Mouse (Mus musculus): Measurements from ENCODE around the gene Gpr176. TPM values are rescaled to one million over a fixed set of nuclear protein-coding genes. Genes with fewer than 3 reads are reported as not detected.

Gpr176 gene
- 10 to 100 TPM; 11.2 to 13.3 TPM for total RNA-seq (2021)

GRCm38 (mm10) chr2:118372901-118373571, at the start of gene Gpr176:
Gpr176 (minus strand) TSS chr2:118373419.
- peak; percentile 57 for DNase-seq
- intact Hi-C loops (cut with DNase I), result no loop called here

DNA sequence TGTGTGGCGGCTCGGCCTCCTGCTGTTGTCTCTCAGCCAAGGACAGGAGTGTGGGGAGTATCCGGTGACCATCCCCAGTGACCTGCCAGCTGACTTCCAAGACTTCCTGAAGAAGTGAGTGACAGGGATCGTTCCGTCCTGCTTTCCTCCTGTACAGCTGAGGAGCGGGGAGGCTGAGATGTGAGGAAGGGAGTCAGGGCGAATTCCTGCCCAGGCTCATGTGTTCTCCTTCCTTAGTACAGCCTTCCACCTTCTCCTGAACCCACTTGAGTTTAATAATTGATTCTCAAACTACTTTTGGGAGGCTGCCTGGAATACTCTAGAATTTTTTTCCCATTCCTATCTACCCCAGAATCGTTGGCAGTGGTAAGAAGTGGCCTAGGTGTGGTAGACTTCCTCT, 49.2 kb upstream of the Gpr176 start:
- intact Hi-C loops (cut with DNase I), result no loop called here
- DNase-seq, result no peak

DNA sequence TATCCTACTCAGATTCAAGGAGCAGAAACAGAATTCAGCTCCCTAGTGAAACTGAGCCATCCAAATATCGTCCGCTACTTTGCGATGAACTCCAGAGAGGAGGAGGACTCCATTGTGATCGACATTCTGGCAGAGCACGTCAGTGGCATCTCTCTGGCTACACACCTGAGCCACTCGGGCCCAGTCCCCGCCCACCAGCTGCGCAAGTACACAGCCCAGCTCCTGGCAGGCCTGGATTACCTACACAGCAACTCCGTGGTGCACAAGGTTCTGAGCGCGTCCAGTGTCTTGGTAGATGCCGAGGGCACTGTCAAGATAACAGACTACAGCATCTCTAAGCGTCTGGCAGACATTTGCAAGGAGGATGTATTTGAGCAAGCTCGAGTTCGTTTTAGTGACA, 48.7 kb upstream of the Gpr176 start:
- intact Hi-C loops (cut with DNase I), result no loop called here
- no peak for DNase-seq

GRCm38 (mm10) chr2:118418076-118418475, 44.9 kb upstream of the Gpr176 start:
- intact Hi-C loops (cut with DNase I), result no loop called here

DNA sequence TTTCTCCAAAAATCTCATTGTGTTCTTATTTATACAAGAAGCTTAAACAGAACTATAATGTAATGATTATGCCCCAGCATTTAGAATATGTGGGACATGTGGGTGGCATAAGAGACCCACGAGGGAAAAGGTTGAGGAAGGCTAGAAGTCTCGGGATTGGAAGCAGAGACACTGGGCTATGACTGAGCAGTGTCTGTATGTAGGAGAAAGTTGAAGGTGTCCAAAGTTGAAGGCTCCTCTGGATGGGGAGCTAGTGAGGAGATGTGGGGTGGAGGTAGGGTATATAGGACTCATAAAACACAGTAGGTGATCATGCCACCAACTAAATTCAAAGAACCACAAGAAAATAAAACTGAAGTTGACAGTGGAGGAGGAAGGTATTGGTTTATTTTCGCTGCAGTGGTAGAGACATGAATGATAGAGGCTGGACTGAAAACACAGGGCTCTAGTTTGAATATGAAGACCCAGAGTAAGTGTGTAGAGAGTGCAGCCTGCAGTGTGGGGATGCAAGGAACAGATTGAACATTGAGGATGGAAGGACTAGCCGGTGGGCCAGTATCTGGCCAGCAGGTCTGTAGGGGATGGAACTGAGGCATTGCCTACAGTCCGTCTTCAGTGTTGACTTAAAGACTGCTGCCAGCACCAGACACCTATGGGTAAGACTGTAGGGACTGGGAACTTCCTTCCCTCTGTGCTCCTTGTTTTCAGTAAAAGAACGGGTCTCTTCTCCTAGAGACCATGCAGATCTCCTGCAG, 42.6 kb upstream of the Gpr176 start:
- no peak for DNase-seq
- intact Hi-C loops (cut with DNase I), result no loop called here

More at GRCm38 (mm10) chr2:118418076-118418475, 44.9 kb upstream of the Gpr176 start:
- no peak for DNase-seq

- intact Hi-C loops (cut with DNase I), result no loop called here
- no peak for DNase-seq
Measured at GRCm38 (mm10) chr2:118412821-118413220, 39.6 kb upstream of the Gpr176 start.

GRCm38 (mm10) chr2:118408336-118408895, 35.2 kb upstream of the Gpr176 start:
- intact Hi-C loops (cut with DNase I), result no loop called here
- no peak for DNase-seq

DNA sequence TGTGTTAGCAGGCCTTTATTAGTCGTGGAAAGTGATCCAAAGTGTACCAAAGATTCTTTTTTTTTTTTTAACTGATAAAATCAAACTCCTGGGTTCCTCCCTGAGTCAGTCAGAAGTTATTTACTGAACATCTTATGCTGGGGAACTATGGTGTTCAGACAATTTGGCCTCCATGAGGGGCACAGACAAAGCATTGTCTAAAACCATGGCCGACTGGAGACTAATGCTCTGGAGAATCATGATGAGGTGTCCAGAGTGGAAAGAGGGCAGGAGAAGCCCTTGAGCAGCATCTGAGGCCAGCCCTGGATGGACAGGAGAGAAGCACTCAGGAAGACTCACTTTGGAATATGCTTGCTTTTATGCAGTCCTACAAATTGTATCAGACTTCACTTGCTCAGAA, 33.6 kb upstream of the Gpr176 start:
- no peak for DNase-seq
- intact Hi-C loops (cut with DNase I), result no loop called here

- intact Hi-C loops (cut with DNase I), result no loop called here
- no peak for DNase-seq
Measured at GRCm38 (mm10) chr2:118405568-118405967, 32.3 kb upstream of the Gpr176 start.

DNA sequence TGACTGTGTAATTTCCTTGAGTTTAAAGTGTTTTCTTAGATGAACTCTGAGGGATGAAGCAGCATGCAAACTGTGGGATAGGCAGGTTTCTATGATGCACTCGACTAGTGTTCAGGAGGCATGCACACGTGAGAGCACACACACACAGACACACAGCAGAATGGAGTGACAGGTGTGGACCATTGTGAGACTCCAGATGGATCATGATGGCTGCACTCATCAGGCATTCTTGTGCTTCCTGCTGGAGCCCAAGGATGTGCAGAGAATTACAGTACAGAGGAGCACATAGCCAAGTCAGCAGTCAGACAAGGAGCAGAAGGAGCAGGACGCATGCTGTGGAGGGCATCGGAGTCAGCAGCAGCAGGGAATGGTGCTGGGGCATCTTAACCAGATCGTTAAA, 31.1 kb upstream of the Gpr176 start:
- intact Hi-C loops (cut with DNase I), result no loop called here
- no peak for DNase-seq

GRCm38 (mm10) chr2:118401834-118402727, 28.9 kb upstream of the Gpr176 start:
- DNase-seq, result peak; percentile 12
- intact Hi-C loops (cut with DNase I), result no loop called here

DNA sequence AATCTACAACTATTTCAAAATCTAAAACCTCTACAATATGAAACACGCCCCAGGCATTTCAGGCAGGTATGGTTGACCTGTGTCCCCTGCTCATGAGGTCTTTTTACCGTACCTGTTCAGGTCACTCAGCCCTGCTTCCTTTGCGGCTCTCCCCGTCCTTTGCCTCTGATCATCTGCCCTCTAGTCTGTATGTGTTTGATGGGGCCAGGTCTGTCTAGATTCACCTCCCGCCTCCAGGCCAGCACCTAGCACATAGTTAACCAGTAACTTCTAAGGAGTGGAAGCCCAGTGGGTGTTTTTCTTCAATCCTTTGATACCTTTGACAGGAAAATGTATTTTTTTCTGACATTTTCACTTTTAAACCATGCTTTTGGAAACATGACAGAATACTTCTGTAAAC, 26.5 kb upstream of the Gpr176 start:
- no peak for DNase-seq
- intact Hi-C loops (cut with DNase I), result no loop called here

GRCm38 (mm10) chr2:118391201-118391600, 18.0 kb upstream of the Gpr176 start:
- intact Hi-C loops (cut with DNase I), result no loop called here
- no peak for DNase-seq

- intact Hi-C loops (cut with DNase I), result no loop called here
- no peak for DNase-seq
Measured at GRCm38 (mm10) chr2:118390072-118390471, 16.9 kb upstream of the Gpr176 start.

- intact Hi-C loops (cut with DNase I), result no loop called here
- no peak for DNase-seq
Measured at GRCm38 (mm10) chr2:118389569-118389968, 16.4 kb upstream of the Gpr176 start.

- intact Hi-C loops (cut with DNase I), result no loop called here
- peak; percentile 98 for DNase-seq
Measured at GRCm38 (mm10) chr2:118388341-118389335, 15.4 kb upstream of the Gpr176 start, which contains the start of gene Eif2ak4. Eif2ak4 (plus strand) TSS chr2:118388618.

DNA sequence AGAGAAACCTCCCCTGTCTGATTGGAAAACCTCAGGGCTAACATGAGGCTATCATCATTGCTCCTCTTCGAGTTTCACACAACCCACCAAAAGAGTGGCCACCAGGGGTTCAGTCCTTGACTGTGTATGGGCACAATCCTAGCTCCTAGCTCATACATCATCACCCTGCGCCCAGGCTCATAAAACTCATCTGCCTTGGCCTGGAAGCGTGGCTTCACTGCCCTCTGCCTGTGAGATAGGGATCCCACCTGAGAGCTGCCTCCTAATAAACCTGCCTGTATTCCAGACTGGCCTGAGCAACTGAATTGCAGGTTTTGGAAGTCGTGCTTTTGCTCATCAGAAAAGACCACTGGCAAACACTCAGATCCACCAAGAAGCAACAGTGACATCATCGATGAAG, 10.2 kb upstream of the Gpr176 start:
- DNase-seq, result no peak
- intact Hi-C loops (cut with DNase I), result no loop called here

DNA sequence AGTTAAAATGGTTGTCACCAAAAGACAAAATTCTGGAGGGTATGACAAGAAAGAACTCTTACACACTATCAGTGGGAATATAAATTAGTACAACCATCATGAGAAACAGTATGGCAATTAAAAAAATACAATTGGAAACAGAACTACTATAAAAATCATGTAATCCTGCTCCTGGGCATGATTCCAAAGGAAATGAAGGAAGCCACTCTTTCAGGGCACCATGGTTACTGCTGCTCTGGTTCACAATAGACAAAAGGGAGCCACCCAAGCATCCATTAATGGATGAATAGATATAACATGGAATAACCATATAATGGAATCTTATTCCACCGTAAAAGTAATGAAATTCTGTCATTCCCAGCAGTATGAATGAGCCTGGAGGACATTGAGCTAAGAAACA, 6.5 kb upstream of the Gpr176 start:
- DNase-seq, result no peak
- intact Hi-C loops (cut with DNase I), result no loop called here

- DNase-seq, result no peak
- intact Hi-C loops (cut with DNase I), result no loop called here
Measured at GRCm38 (mm10) chr2:118375931-118376330, 2.7 kb upstream of the Gpr176 start.

DNA sequence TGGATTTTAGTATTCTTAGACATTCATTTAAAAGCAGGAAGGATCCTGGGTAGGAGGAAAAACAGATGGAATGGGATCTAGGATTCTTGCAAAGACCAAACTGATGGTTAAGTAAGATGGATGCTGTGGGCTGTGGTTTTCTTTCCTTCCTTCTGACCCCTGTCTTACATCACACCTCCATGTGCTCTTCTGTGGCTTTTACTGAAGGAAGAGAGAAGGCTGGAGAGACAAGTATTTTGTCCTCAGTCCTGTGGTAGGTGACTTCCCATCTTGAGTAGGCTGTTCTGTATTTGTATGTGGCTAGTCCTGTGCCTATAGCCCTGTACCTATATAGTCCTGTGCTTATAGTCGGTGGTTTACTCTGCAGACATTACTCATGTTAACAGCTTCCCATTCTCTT, 2.3 kb upstream of the Gpr176 start:
- intact Hi-C loops (cut with DNase I), result no loop called here
- DNase-seq, result no peak
